Mouse (Mus musculus): ENCODE data around the gene Fancd2os.

The Fancd2os gene

DNA sequence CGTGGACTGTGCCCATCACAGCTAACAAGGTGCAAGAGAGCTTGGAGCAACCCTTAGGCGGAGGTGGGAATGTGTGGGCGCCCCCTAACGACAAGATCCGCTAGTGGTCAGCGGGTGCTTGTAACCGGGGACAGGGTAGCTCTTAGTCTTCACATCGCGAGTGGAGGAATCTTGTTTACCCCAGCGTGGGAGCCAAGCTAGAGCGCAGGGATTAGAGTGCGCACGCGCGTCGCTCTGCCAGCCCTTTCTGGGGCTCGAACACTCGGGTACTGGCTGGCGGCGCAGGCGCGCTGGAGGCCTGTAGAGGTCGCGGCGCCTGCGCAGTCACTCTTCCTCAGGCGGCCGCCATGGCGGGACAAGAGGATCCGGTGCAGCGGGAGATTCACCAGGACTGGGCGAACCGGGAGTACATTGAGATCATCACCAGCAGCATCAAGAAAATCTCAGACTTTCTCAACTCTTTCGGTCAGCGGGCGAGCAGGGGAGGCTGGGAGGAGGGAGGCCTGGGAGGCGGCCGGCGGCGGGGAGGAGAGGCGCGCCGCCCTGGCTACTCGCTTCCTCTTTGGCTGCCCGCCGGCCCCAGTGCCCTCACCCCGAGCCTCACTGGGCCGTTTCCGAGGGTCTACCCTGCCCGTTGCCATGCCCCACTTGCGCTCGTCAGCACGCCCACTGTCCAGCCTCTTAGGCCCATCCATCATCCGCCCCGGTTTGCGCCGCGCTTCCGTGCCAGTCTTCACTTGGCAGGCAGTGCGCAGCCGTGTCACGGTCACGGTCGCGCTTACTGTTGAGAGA is 4.1 kb upstream of the Fancd2os start, which contains the start of gene Brk1:
Brk1 (plus strand) TSS at position 341 of the 792 bp plus-strand sequence.
- DNase-seq (ENCODE audit: low spot score): peak; percentile 91

DNA sequence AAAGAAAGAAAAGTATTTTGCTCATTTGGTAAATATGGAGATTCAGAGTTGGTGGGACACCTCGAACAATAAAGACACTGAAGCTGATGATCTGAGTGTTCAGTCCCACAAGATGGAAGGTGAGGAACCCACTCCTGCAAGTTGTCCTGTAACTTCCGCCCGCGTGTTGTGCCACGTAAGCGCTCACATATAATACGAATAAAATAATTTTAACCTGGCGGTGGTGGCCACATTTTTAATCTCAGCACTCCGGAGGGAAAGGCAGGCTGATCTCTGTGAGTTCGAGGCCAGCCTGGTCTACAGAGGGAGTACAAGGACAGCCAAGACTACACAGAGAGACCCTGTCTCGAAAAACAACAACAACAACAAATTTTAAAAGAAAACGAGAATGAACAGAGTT is 3.5 kb upstream of the Fancd2os start:
- DNase-seq (ENCODE audit: low spot score): peak; percentile 12

DNA sequence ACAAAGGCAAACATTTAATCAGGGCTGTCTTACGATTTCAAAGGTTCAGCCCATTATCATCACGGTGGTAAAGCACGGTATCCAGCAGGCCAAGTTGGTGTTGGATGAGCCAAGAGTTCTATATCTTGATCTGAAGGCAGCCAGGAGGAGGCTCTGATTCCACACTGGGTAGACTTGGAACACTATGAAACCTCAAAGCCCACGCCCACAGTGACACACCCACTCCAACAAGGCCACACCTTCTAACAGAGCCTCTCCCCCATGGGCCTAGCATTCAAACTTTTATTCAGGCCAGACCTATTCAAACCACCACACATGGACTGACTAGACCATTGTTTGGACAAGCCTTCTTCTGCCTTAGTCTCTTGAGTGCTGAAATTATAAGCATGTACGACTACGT is 2.3 kb upstream of the Fancd2os start:
- no peak for DNase-seq (ENCODE audit: low spot score)

DNA sequence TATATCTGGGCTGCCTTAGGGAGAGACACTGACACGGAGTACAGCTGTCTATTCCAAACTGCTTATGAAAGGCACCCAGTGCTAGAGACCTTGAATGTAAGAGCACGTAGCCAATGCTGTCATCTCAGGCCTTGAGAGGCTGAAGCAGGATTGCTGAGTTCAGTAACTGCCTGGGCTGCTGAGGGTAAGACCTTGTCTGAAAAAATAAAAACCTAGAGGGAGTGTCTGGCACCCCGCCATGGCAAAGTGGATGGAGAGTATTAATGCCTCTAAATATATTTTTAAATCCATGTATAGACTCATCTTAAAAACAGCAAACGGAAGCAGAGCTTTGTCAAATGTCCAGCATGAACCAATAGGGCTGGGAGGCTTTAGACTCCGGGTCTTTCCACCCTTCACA is 682 bp downstream of the Fancd2os start:
- DNase-seq (ENCODE audit: low spot score): no peak

DNA sequence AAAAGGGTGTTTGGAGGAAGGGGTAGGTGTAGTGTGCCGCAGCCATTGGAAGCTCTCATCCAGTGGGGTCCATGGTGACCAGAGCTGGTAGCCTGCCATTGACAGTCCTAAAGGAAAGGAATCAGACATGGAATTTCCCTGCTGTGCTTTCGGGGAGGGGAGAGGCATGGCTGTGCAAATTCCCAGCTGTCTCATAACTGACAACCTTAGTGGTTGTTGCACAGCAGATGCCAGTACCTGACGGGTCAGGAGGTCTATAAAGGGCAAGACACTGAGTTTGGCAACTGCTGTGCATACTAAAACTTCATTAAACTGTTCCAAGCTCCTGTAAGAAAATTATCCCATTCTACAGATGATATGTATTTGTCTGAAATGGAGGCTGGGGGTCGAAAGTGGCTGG is 2.6 kb downstream of the Fancd2os start:
- no peak for DNase-seq (ENCODE audit: low spot score)

DNA sequence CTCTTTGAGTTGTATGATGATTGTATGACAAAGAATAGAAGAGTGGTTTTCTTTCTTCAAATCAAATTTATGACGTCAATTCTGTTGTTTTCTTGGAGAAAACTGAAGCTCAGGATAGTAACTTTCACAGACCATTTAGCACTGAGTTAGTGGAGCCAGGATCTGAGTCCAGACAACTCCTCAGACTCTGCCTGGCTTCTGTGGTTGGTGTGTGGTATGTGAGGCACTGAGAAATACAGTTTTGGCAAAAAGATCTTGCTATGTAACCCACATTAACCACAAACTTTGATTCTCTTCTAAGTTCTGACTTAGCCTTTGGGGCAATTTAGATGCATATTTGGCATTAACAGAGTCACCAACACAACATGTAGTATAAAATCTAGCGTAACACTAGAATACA is 7.9 kb downstream of the Fancd2os start:
- DNase-seq (ENCODE audit: low spot score): no peak

DNA sequence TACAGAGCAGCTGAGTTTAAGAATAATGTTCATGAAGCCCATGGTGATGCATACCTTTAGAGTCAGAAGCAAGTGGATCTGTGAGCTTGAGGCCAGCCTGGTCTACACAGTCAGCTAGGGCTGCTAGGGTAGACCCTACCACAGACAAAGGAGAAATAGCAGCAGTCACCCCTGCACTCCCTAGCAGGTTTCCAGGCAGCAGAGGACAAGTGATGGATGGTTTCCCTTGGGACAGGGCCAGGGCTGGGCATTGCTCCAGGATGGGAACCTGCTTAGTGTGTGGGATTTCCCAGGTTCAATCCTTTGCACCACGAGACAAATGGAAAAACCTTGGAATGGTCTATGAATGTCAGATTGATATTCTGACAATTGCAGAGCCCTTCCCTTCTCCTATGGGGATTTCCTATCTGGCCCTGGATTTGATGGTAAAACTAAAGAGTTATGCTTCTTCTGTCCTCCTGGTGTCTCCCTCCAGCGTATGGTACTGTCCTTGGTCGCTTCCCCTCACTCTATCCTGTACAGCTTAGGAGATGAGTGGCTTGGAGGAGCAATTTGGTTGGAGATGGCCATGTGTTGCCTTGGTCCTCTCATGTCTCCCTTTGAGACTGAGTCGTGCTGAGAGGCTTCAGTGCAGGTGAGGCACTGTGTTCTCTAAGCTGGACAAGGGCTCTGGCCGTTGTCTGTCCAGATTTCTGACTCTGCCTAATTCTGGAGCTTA is 13.9 kb downstream of the Fancd2os start:
- DNase-seq (ENCODE audit: low spot score): no peak

DNA sequence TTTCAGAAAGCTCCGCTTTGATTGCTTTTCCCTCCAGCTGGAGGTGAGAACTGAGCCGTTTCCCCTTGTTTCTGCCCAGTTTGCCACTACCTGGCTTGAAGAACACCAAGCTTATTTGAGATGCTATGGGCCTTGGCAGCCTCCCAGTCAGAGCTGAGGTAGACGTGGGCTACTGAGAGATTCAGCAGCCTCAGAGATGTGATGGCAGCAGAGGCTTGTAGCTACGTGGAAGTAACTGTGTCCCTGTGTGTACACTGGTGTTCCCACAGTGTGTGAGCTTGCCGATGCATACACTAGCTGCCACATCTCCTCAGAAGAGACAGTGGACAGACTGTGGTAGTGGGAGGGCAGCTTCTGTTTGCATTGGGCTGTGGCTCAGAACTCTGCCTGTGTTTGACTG is 15.4 kb downstream of the Fancd2os start:
- DNase-seq (ENCODE audit: low spot score): no peak

DNA sequence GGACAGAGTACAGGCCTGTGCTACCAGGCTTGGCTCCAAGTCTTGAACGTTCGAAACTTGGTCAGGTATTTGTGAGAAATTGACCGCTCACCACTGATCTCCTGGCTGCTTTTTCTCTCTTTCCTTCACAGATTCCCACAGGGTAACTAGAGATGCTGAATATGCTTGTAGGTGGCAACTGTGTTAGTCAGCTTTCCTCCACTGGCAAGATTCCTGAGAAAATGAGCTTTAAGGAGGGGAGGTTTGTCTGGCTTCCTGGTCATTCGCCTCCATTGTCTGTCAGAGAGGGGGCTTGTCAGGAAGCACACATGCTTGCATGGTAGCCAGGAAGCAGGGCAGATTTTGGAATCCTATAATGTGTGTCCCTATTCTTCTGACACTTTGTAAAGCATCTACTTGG is 17.5 kb downstream of the Fancd2os start:
- no peak for DNase-seq (ENCODE audit: low spot score)

DNA sequence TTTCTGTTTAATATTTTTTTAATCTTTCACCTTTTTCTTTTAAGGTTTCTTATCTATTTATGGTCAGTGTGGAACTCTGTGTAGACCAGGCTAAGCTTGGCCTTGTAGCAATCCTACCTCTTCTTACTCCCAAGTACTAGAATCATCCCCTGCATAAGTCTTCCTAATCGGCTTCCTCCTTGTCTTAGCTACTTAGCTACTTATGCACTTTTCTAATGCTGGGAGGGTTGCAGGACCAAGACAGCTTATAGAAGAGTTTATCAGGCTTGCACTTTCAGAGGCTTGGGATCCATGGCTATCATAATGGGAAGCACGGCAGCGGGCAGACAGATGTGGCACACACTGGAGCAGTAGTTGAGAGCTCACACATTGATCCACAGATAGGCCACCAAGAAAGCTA is 21.2 kb downstream of the Fancd2os start:
- no peak for DNase-seq (ENCODE audit: low spot score)

DNA sequence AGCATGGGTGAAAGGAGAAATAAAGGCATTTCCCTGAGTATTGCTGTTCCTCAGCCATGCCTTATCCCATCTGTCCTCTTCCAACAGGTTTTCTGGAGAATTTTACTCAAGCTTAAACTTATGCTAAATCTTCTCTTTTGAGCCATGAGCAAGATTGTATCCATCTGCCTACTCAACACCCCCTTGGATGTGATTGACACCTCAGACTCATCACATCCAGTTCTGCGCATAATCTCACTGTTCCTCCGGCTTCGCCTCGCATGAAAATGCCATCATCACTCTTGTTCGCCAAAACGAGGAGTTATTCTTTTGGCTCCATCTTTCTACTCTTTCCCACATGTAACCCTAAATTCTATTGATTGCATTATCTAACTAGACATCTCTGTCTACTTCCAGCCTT is 24.5 kb downstream of the Fancd2os start:
- DNase-seq (ENCODE audit: low spot score): no peak

DNA sequence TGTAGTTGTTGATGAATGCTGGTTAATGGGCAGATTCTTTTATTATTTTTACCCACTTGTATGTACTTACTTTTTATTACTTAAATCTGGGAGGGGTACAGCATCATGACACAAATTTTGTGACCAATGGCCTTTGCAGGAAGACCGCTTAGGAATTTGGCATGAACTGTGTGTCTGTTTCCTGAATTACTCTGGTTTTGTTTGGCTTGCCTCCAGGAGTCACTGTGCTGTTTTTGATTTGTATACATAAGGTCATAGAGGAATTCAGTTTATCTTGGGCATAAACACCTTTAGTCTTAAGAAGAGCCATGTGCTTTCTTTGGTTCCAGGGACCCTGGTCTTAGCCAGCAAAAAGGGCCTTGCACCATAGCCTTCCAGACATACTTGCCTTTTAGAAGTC is 36.0 kb downstream of the Fancd2os start:
- no peak for DNase-seq (ENCODE audit: low spot score)

DNA sequence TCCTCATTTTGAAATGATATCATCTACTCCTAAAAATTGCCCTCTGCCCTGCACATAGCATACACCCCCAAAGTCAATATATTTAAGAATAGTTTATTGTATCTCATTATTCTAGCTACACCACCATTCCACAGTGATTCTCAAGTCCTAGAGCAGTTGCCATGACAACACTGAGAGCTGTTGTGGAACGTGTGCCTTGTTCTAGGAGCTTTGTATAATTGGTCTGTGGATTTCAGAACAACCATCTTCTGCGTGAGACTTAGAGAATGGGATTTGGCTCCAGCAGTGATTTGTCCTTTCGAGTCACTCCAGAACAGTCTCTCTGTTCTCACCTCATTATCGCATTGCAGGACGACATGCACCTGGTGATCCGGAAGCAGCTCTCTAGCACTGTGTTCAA is 40.8 kb downstream of the Fancd2os start:
- no peak for DNase-seq (ENCODE audit: low spot score)

All from embryo, embryonic 10 days (tissue).